ENCODE assay signal across 17 mouse cellular contexts in genomic region chr17:44077843-44078160, GRCm38 (mm10).
"Had no signal": no experiment of that assay in that cellular context is flagged by ENCODE, and none has a peak within 500 bp of the region (broad histone marks: within the 10 kb centered on the region; RNA-seq: fewer than 3 reads in every experiment).

No protein-coding gene starts in this region.

- H3K4me1 ChIP-seq: liver, embryonic 13.5 days; midbrain, embryonic 12.5 days; neural tube, embryonic 12.5 days had no signal

- H3K27ac ChIP-seq: kidney, embryonic 15.5 days; liver, embryonic 13.5 days; macrophage; midbrain, embryonic 12.5 days; neural tube, embryonic 12.5 days had no signal

- H3K9ac ChIP-seq: neural tube, embryonic 12.5 days had no signal

- H3K27me3 ChIP-seq: liver, embryonic 13.5 days; megakaryocyte, embryonic 14.5 days; midbrain, embryonic 15.5 days; neural tube, embryonic 12.5 days; neural tube, embryonic 15.5 days had no signal

- H3K9me3 ChIP-seq: kidney, embryonic 15.5 days; liver, embryonic 13.5 days; midbrain, embryonic 12.5 days; neural tube, embryonic 12.5 days; neural tube, embryonic 15.5 days had no signal

- H3K36me3 ChIP-seq: kidney, embryonic 15.5 days; liver, embryonic 13.5 days had no signal

- DNase-seq: kidney, postnatal 10 days; layer of hippocampus, postnatal 36 days; liver, embryonic 13.5 days; lung, adult 2 months; retina, postnatal 1 day; right cerebral cortex, postnatal 25 days; spleen, adult 18-20 months; thymus, adult 2 months; thymus, postnatal 14 days; thymus, postnatal 4 days had no signal
